Mouse (Mus musculus): ENCODE measurements around the gene Sytl2. TPM values are rescaled to one million over a fixed set of nuclear protein-coding genes. Genes with fewer than 3 reads are reported as not detected.

Sytl2 gene
- 45.4 TPM for polyA plus RNA-seq (2014; fragmentation: Illumina TruSeq; extraction: RNeasy Lipid Tissue Mini Kit (QIAGEN cat#74804); ENCODE audit: low read depth, low replicate concordance)

GRCm38 (mm10) chr7:90301942-90302646 lies at the start of gene Sytl2:
TSS of gene Sytl2 (plus strand) at chr7:90302252.

GRCm38 (mm10) chr7:90265289-90265970 lies 36.6 kb upstream of the Sytl2 start, which contains the start of gene Ccdc83:
TSS of gene Ccdc83 (minus strand) at chr7:90265777.

GRCm38 (mm10) chr7:90426020-90427001 lies 124.3 kb downstream of the Sytl2 start, which contains the start of gene Ccdc89:
TSS of gene Ccdc89 (plus strand) at chr7:90426577.

GRCm38 (mm10) chr7:90442518-90443080 lies 140.5 kb downstream of the Sytl2 start, which contains the start of gene Crebzf:
TSS of gene Crebzf (plus strand) at chr7:90442729.

GRCm38 (mm10) chr7:90456845-90457468 lies 154.9 kb downstream of the Sytl2 start, which contains the start of gene Tmem126a:
TSS of gene Tmem126a (minus strand) at chr7:90457229.

Other genes starting within 250 kb of the Sytl2 start
- 766 TPM for gene Picalm, start 172.0 kb upstream of the Sytl2 start, polyA plus RNA-seq (2014; fragmentation: Illumina TruSeq; extraction: RNeasy Lipid Tissue Mini Kit (QIAGEN cat#74804); ENCODE audit: low read depth, low replicate concordance)
- gene Ccdc83, start 36.5 kb upstream of the Sytl2 start, polyA plus RNA-seq (2014; fragmentation: Illumina TruSeq; extraction: RNeasy Lipid Tissue Mini Kit (QIAGEN cat#74804); ENCODE audit: low read depth, low replicate concordance), result not detected
- gene Ccdc89, start 124.3 kb downstream of the Sytl2 start, polyA plus RNA-seq (2014; fragmentation: Illumina TruSeq; extraction: RNeasy Lipid Tissue Mini Kit (QIAGEN cat#74804); ENCODE audit: low read depth, low replicate concordance), result 0.97 TPM
- 93.3 TPM for gene Crebzf, start 140.5 kb downstream of the Sytl2 start, polyA plus RNA-seq (2014; fragmentation: Illumina TruSeq; extraction: RNeasy Lipid Tissue Mini Kit (QIAGEN cat#74804); ENCODE audit: low read depth, low replicate concordance)
- 207 TPM for gene Tmem126a, start 155.0 kb downstream of the Sytl2 start, polyA plus RNA-seq (2014; fragmentation: Illumina TruSeq; extraction: RNeasy Lipid Tissue Mini Kit (QIAGEN cat#74804); ENCODE audit: low read depth, low replicate concordance)
- 80.6 TPM for gene Tmem126b, start 173.7 kb downstream of the Sytl2 start, polyA plus RNA-seq (2014; fragmentation: Illumina TruSeq; extraction: RNeasy Lipid Tissue Mini Kit (QIAGEN cat#74804); ENCODE audit: low read depth, low replicate concordance)
- gene Dlg2, start 174.4 kb downstream of the Sytl2 start, polyA plus RNA-seq (2014; fragmentation: Illumina TruSeq; extraction: RNeasy Lipid Tissue Mini Kit (QIAGEN cat#74804); ENCODE audit: low read depth, low replicate concordance), result 6.1 TPM